Mouse (Mus musculus) megakaryocyte, embryonic 14.5 days (primary cell): ENCODE data around the gene Cd300lg.

Experiments used
- FLI1 ChIP-seq: IDR thresholded peaks from 2 replicates; pipeline ENCODE4 v1.6.1; 2012; ENCODE audit warnings: low read length, inconsistent platforms, mixed read lengths
- GATA1 ChIP-seq: IDR thresholded peaks from 3 replicates; pipeline ENCODE4 v1.6.1; 2012; ENCODE audit warnings: mixed read lengths, low read length, inconsistent platforms, borderline replicate concordance

DNA sequence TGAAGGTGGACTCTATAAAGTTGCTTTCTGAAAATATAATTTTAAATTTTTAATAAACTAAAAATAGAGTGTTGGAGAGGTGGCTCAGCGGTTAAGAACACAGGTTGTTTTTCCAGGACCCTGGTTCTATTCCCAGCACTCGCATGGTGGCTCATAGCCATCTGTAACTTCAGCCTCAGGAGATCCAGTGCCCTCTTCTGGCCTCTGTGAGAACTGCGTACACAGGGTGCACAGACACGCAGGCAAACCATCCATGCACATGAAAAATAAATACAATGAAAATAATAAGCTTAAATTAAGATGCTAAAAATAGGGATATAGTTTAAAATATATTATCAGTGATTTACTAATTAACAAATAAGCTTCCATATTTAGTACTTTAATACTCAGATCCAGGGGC lies 663 bp upstream of the Cd300lg start:
- TF ChIP-seq GATA1, result no peak
- TF ChIP-seq FLI1, result no peak
